Mouse (Mus musculus): ENCODE data around the gene Inpp5e. TPM values are rescaled to one million over a fixed set of nuclear protein-coding genes. Genes with fewer than 3 reads are reported as not detected.

Inpp5e gene
- total RNA-seq (2021): 1 to 10 TPM; 5.7 to 5.8 TPM
- long read RNA-seq, experiment 1, full-length matches to known transcripts: 4 of 9 reads
- long read RNA-seq, experiment 1, partial matches to known transcripts: 2 of 9 reads
- long read RNA-seq, experiment 1, other reads (novel, unspliced or antisense): 3 of 9 reads
- long read RNA-seq, experiment 2, full-length matches to known transcripts: 9 of 15 reads
- long read RNA-seq, experiment 2, partial matches to known transcripts: 1 of 15 reads
- long read RNA-seq, experiment 2, other reads (novel, unspliced or antisense): 5 of 15 reads

DNA sequence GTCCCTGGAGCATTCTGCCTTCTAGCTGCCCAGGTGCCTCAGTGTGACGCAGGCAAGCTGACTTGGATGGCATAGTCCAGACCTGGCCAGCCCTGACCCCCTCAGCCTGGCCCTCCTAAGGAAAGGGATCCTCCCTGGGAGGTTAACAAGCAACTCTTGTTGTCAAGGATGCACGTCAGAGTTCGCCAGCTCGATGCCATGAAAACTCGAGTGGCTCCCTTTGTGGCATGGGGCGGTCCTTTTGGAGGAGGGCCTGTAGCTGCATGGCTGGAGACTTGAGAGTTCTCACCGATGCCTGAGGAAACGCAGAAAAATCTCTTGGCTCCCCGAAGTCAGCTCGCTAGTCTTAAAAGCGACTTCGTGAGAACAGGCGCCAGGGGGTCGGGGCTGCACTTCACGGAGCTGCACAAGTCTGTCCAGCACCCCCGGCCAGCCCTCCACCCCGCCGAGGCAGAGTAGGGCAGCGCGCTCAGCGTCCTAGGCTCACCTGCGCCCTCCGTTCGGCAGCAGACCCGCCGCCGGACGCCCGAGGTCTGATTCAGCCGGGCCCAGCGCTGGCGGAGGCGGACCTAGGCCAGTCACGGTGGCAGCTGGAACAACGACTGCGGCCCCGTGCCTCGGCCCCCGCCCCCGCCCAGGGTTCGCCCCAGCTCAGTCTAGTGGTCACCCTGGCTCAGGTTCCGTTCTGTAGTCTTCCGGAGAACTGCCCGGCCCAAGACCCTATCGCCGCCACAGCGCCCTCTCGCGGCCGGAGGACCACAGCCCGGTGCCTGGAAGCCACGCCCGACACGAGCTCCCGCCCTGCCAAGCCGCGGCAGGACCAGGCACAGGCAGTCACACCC, at the start of gene Inpp5e:
Inpp5e (minus strand) TSS at position 689 of the 842 bp plus-strand sequence.
- peak; percentile 96 for DNase-seq
- intact Hi-C loops (cut with DNase I; ENCODE audit: low total_unique reads): no loop called here

DNA sequence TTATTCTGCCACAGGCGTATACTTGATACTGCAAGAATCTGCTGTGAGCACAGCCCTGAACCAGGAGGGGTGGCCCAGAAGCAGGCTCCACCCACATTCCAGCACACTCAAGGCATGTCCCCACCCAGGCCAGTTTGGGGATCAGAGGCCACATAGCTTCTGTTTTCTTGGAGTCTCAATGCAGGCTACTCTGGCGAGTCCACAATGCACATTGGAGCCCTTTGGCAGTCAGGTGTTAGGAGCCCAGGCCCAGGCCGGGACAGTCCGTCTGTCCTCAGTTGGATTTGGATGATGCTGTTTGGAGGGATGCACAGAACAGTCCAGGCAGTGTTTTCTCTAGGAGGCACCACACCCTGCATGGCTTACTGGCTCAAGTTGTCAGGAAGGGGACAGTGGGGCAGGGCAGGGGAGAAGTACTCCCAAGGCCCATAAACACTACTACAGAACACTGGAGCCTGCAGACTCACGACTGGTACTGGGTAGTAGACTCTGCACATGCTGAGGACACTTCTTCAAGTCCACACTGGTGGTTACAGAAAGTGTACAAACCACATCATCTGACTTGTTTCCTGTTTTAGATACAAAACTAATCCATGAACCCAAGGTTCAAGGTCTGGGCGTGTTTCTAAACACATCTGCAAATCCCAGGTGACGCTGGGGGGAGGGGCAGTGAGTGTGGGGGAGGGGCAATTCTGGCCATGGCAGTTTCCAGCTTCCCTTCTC, 49.6 kb upstream of the Inpp5e start:
- DNase-seq: peak; percentile 55
- intact Hi-C loops (cut with DNase I; ENCODE audit: low total_unique reads): no loop called here

DNA sequence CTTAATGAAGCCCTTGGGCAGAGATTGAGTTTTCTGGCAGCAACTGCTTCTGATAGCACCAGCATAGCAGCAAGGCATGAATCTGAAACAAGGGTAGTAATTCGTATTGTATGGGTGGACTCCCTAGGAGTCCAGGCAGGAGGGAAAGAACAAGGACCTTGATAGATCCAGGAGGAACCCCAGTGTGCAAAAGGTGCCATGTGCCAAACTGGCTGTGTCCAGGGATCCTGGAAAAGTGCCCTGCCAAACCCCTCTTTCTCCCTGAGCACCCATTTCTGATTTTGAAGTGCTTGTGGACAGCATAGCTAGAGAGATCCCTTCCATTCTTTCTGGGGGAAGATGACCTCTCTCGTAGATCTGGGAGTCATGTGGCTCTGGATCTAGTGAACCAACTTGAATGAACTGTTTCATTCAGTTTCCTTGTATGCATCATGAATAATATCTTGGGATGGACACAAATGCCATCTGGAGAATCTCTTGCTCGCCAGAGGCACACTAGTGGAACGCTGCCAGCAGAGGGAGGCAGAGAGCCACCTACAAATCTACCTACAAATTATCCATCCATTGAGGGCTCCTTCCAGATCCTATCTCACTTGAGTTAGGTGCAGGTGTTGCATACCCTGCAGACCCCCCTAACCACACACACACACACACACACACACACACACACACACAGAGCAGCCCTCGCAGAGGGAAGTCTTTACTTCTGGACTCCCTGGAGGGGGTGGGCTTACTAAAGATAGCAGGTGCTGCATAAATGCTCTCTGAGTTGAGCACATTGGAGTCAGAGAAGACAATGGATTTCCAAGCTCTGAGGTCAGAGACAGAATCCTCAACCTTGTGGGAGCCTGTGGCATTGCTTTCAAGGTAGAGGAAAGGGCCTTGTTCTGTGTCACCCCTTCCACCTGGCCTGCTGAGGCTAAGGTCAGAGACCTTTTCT, 40.4 kb upstream of the Inpp5e start:
- DNase-seq: peak; percentile 69
- intact Hi-C loops (cut with DNase I; ENCODE audit: low total_unique reads): loop anchor here (5.0 kb wide), 1 partner anchor 113 kb away; no protein-coding TSS in a partner anchor

DNA sequence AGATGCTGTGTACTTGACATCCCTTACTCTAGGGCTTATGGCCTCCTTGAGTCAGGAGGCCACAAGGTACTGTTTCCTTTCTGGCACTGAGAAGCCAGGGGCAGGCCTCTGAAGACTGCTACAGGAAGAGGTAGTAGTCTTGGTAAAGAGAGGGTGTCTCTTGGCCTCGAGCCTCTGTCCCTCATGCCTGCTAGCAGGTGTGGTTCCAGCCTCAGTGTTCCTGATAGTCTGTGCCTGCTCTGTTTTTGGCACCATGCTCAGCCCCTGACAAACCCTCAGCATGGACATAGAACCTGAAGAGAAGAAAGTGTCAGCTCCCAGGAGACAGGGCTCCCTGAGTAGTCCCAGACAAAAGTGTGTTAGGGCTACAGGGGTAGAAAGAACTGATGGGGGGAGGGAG, 38.4 kb upstream of the Inpp5e start:
- no peak for DNase-seq
- intact Hi-C loops (cut with DNase I; ENCODE audit: low total_unique reads): no loop called here

DNA sequence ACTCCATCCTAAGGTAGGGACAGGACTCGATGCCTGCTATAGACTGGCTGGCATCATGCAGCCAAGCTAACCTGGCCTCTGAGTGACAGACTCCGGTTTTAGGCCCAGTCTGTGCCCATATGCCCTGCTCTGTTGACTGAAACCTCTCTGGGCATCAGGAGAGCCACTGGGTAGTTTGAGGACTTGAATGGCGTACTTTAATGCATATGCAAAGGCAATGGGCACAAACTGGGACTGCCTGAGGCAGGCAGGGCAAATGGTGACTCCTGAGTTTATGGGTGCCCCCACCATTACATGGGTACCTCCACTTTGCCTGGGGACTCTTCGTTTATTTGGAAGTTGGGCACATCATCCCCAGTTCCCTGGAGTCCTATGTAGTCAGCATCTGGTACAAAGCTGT, 37.7 kb upstream of the Inpp5e start:
- DNase-seq: no peak
- intact Hi-C loops (cut with DNase I; ENCODE audit: low total_unique reads): no loop called here

DNA sequence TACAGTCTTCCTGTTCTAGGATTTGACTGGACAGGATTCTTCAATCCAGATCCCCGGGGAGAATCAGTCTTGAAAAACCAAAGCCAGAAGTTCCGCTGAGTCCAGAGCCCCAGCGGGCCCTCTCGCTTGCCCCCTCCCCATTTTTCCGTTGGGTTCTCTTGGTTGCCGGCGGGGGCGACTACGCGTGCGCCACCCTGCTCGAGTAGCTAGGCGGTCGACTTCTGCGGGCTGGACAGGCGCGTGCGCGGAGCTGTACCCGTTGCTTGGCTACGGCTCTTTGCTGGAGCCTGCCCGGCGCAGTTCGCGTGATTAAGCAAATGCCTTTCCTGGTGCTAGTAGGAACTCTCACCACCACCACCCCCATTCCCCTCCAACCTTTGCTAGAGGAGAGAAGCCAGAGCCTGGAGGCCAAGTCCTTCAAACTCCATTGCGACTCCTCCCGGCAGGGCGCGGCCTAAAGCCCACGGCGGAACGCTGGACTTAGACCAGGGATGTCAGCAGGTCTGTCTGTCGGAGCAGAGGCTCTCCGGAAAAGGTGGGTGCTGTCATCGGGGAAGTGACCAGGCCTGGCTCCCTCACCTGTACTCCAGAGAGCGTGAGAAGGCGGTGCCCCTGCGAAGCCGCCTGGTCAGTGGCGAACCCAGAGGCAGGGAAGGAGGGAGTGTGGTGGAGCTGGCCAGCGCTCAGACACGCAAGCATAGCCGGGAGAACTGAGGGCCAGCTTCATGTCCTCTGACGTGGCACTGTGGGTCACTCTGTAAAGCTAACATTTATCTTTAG, 36.9 kb upstream of the Inpp5e start:
- intact Hi-C loops (cut with DNase I; ENCODE audit: low total_unique reads): no loop called here
- peak; percentile 92 for DNase-seq

DNA sequence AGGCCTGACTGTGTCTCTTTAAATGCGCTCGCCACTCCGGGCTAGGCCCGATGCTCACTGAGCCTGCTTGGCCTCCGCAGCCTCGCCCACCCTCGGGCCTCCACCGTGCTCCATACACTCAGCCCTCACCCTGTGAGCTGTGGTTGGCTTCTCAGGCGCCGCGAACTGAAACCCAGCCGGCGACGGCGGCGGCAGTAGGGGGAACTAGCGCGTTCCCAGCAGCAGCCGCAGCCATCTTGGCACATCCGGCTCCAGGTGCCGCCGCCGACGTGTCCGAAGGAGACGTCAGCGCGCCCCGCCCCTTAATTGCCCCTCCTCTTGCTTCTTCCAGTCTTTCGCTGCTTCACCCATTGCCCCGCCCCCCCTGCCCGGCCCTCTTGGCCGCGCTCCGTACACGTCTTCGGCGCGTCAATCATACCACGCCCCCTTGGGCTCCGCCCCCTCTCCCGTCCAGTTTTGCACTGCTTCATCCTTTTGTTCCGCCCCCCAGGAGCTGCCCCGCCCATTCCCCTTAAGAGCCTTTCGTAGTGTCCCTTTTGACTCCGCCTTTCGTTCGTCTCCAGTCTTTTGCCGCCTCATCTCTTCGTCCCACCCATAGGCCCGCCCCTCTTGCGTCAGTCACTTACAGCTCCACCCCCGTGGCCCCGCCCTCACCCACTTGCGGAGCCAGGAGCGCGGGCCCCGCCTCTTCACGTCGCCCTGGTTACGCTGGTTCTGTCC, 36.1 kb upstream of the Inpp5e start, which contains the start of gene Sec16a:
Sec16a (minus strand) TSS at position 271 of the 720 bp plus-strand sequence.
- peak; percentile 100 for DNase-seq
- intact Hi-C loops (cut with DNase I; ENCODE audit: low total_unique reads): loop anchor here (5.0 kb wide), 1 partner anchor 53 kb away; no protein-coding TSS in a partner anchor

DNA sequence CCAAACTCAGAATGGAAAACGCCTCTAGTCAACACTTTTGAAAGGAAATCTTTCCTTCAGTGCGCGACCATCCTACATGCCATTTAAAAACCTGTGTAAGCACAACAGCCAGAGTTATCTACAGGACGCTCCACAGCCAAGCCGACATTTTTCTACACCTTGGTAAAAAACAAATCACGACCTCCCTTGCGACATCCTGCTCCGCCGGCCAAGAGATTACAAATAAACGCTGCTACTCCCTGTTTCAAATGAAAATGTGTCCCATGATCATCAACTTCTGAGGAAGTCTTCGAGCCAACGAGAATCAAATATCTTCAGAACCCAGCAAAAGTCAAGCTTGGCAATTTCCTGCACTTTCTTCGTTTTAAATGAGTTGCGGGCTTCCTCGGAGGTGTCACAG, 35.4 kb upstream of the Inpp5e start:
- intact Hi-C loops (cut with DNase I; ENCODE audit: low total_unique reads): loop anchor here (5.0 kb wide), 1 partner anchor 52 kb away; no protein-coding TSS in a partner anchor
- no peak for DNase-seq

DNA sequence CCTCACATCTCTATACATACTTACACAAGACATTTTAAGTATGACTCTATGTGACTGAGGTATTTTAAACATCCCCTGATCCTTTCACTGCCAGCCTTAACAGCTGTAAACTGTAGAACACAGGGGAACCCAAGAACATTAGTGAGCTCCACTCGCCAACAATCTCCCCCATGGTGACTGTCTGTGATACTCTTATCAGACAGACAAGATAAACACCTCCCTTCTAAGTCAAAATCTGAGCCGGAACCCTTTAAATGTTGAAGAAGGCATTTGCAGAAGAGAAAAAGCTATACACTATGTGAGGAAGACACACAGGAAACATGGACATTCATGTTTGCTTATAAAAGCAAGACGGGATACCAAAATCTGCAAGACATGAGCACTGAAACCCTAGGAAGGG, 34.9 kb upstream of the Inpp5e start:
- intact Hi-C loops (cut with DNase I; ENCODE audit: low total_unique reads): loop anchor here (5.0 kb wide), 1 partner anchor 52 kb away; no protein-coding TSS in a partner anchor
- no peak for DNase-seq

DNA sequence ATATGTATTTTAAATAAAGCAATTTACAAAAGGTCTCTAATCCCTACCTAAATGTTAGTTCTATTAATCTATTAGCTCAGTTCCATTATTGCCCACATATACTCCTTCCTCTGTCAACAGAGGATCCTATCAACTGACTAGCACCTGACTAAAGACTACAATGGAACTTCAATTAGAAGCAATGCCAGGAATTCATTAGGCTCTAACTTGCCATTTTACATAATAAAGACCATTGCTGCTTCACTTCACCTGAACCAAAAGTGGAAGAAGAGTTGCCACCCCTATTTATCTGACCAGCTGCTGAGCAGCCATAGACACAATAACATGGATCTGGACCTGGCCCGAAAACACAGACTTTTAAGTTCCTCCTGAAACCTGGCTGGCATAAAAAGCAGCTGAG, 33.8 kb upstream of the Inpp5e start:
- intact Hi-C loops (cut with DNase I; ENCODE audit: low total_unique reads): loop anchor here (5.0 kb wide), 1 partner anchor 51 kb away; no protein-coding TSS in a partner anchor
- no peak for DNase-seq

DNA sequence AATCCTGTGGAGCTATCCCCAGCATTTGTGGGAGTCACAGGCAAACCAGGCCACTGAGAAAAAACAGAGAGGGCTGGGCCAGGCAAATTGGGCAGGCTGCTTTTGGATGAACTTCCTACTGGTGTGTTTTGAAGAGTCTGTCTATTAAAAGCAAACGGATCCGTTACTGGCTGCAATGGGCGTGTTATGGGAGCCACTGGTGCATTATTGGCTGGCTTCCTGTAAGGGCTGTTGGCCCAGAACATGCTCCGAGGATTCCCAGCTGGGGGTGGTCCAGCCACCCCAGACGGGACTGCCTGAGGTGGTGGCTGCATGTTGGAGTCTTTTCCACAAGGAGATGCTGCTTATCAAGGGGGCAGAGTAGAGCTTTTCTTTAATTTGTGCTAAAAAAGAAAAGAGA, 32.7 kb upstream of the Inpp5e start:
- DNase-seq: peak; percentile 57
- intact Hi-C loops (cut with DNase I; ENCODE audit: low total_unique reads): loop anchor here (5.0 kb wide), 1 partner anchor 49 kb away; no protein-coding TSS in a partner anchor

DNA sequence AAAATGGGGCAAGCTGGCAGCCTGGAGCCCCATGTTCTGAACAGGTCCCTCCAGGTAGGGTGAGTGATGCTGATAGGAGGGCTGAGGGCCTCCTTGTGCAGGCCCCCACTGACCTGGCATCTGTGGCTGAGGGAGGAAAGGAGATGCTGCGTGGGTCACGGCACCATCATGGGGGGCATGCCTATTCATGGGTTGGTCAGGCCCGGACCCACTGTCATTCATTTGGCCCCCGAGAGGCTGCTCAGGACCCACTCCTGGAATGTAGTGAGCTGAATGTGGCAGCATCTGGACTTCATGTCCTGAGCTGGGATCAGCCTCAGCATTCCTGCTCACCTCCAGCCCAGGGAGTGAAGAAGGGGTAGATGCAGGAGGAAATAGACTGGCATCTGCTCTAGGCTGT, 32.3 kb upstream of the Inpp5e start:
- intact Hi-C loops (cut with DNase I; ENCODE audit: low total_unique reads): loop anchor here (5.0 kb wide), 1 partner anchor 49 kb away; no protein-coding TSS in a partner anchor
- no peak for DNase-seq

DNA sequence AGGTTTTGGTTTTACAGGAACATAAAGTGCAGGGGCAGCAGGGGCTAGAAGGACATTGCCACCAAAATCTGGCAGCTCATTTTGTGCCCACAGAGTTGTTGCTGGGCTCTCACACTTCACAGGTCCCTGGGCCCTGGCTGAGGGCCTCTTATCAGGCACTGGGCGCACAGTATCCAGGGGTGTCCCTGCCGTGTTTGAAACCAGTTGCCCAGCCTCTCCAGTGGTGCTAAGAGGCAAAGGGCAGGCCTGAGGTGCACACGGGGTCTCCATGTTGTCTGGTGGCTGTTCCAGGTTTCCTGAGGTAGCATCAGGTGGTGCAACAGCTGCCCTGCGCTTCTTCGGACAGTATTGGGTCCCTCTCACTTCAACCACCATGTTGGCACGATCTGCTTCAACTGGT, 30.7 kb upstream of the Inpp5e start:
- intact Hi-C loops (cut with DNase I; ENCODE audit: low total_unique reads): loop anchor here (5.0 kb wide), 1 partner anchor 47 kb away; no protein-coding TSS in a partner anchor
- DNase-seq: no peak

DNA sequence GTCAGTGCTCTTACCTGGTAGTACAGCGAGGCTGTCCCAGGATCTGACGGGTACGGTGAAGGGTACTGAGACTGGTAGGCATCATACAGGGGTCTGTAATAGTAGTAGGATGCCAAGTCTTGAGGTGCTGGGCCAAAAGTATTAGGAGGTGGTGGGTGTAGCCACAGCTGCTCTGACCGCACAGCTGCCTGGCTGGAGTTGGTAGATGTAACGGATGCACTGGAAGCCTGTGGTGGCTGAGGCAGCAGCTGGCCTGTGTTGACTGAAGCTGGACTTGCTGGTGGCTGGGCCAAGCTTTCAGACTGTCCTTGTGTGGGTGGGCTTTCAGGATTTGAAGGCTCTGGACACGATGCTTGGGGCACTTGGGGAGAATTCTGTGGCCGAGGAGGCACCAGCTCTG, 29.4 kb upstream of the Inpp5e start:
- no peak for DNase-seq
- intact Hi-C loops (cut with DNase I; ENCODE audit: low total_unique reads): no loop called here

DNA sequence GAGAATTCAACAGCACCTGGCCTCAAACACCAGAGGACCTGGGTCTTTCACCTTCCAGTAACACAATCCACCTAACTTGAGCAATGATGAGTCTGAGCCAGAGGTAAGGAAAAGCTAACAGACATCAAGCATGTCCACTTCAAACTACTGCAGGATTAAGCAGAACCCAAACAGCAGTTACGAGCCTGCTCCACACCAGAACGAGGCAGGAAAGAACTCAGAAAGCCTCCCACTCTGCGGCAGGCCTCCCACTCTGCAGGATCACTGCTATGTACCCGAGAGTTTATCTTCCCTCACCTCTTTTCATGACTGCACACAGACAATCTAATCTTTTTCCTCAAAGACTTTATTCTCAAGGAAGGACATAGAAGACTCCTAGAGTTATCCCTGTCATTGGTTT, 28.2 kb upstream of the Inpp5e start:
- intact Hi-C loops (cut with DNase I; ENCODE audit: low total_unique reads): no loop called here
- no peak for DNase-seq

DNA sequence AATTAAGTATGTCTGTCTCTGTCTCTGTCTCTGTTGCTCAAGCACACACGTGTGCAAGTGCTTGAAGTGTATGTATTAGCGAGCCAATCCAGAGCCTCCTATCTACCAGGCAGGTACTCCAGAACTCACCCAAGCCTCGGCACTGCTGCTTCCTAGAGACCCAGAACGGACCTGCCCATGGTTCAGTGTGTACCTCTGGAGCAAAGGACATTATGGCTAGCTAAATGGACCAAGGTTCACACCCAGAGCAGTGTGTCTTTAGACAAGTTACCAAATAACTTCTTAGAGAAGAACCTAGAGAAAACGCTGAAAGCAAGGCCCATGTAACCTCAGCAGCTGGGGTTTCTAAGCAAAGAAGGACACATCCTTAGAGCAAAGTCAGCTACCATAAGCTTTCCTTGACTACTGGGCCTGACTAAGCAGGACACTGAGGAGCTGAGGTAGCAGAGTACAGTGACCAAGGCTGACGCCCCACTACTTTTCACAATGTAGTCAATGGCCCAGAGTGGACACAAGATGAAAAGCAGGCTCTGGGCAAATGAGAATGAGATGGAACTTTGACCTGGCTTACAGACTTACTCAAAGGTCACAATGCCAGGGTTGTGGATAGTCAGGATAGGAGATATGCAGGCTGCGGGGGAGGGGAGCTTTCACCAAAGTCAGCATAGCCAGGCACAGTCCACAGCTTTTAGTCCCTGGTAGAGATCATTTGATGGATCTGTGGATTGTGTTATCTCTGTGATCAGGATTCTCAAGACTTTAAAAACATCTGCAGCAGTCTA, 26.0 kb upstream of the Inpp5e start:
- intact Hi-C loops (cut with DNase I; ENCODE audit: low total_unique reads): no loop called here
- DNase-seq: no peak

DNA sequence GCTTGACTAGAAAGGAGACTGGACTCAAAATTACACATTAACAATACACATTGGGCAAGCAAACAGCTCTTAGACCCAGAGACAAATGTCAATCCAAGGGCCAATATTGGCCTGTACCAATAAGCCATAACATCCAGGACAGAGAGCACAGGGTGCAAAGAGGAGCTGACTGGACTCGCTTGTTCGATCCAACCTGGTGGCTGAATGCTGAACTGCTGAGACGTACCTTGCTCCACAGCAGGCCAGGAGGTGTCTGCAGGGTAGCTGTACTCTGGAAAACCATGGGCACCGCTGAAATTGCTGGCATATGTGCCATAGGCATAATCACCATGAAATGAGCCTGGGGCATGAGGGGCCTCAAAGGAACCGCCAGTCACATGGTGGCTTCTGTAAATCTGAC, 20.8 kb upstream of the Inpp5e start:
- intact Hi-C loops (cut with DNase I; ENCODE audit: low total_unique reads): no loop called here

More for the DNA sequence above, 20.8 kb upstream of the Inpp5e start:
- DNase-seq: no peak

All from gastrocnemius, postnatal 14 days (tissue).